Mouse (Mus musculus) urinary bladder, adult 18-20 months (tissue): Measurements from ENCODE around the gene Olfr813.
"Not testable (repeated sequence)": the region's sequence is repeated elsewhere in the genome, so short reads cannot be mapped to it uniquely, and the experiment has no call there.

Source experiments
- DNase-seq, 2 experiments: peaks; one replicate each; pipeline ENCODE4 v3.0.0; 2022; ENCODE audit warnings: low spot score in 2 of 2, mixed read lengths in 2 of 2

Gene Olfr813

GRCm38 (mm10) chr10:129855067-129855466, at the start of gene Olfr813:
Gene Olfr813 (plus strand): TSS chr10:129855367.
- no peak for DNase-seq

DNA sequence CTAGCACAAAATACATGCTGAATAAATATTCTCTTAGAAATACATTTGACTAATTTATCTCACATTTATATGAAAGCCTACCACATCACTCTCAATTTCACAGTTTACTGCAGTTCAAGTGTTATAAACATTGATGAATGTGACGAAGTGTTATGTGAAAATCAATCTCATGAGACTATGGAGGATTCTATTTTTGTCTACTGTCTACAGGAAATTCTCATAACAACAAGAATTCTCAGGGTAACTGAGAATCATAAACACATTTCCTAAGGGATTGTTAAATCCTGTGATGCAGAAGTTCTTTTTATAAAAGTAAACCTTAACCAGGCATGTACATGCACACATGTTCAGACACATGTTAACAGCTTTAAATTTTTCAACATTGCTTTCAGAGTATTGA, 9.2 kb upstream of the Olfr813 start, which contains the start of gene Olfr812:
Gene Olfr812, minus strand, starts transcription at position 101 of the 400 bp plus-strand sequence.
- DNase-seq: no peak

GRCm38 (mm10) chr10:129847343-129847742, 7.8 kb upstream of the Olfr813 start:
- DNase-seq: no peak

GRCm38 (mm10) chr10:129879751-129880150, 24.6 kb downstream of the Olfr813 start, which contains the start of gene Olfr814:
Gene Olfr814 (minus strand): TSS chr10:129879851.
- DNase-seq: not testable (repeated sequence)

- DNase-seq: not testable (repeated sequence)
Observed at GRCm38 (mm10) chr10:129885496-129885895, 30.3 kb downstream of the Olfr813 start.

GRCm38 (mm10) chr10:129885934-129886333, 30.8 kb downstream of the Olfr813 start:
- DNase-seq: no peak

GRCm38 (mm10) chr10:129905767-129906166, 50.6 kb downstream of the Olfr813 start, which contains the start of gene Olfr815:
Gene Olfr815 (minus strand): TSS chr10:129905867.
- not testable (repeated sequence) for DNase-seq
